In genomic region chr9:117902239-117902939, GRCm38 (mm10) we compare ENCODE assay signal across 9 mouse cellular contexts.
DNase-seq lines count a peak whose midpoint lies in the region; TF ChIP-seq lines count a peak whose summit lies in the region.
"Had no signal": no experiment of that assay in that cellular context is flagged by ENCODE, and none has a peak within 500 bp of the region (broad histone marks: within the 10 kb centered on the region; RNA-seq: fewer than 3 reads in every experiment).

No protein-coding gene starts in this region.

- 70% methylated on average over 20 of the region's 20 CpGs for WGBS in liver, adult 2 months

- H3K4me3 ChIP-seq in liver, adult 2 months (ENCODE audit: insufficient read depth, low read depth, low read length), result no peak overlapping the region
- H3K4me3 ChIP-seq in brown adipose tissue, adult 24 weeks (ENCODE audit: insufficient read depth, low read depth, low read length), result peak overlapping the region; percentile 23; the same call in 1 of the 2 replicates

- H3K79me2 ChIP-seq in liver, adult 2 months (ENCODE audit: control insufficient read depth, insufficient read depth, low read length), result no peaks in the 10 kb centered on the region

- H3K36me3 ChIP-seq in liver, adult 2 months (ENCODE audit: control insufficient read depth, insufficient read depth, low read length), result no peaks in the 10 kb centered on the region

- DNase-seq in liver, adult 2 months (ENCODE audit: extremely low read depth, low read depth, low spot score), result peak; percentile 3
- no peak for DNase-seq in liver
- DNase-seq in lung, postnatal 25 days (ENCODE audit: low spot score), result peak; percentile 16
- peak; percentile 79 for DNase-seq in thymus, postnatal 0 days (ENCODE audit: low spot score)
- no peak for DNase-seq in frontal cortex, postnatal 36 days (ENCODE audit: low spot score in 2 of 2)
- DNase-seq in adrenal gland, postnatal 10 days, result no peak
- DNase-seq: kidney, adult 11 months had no signal

- no peaks in the 10 kb centered on the region for H3K27me3 ChIP-seq in liver, adult 2 months (ENCODE audit: control insufficient read depth, insufficient read depth, low read length)

- no peak overlapping the region for H3K9ac ChIP-seq in liver, adult 2 months (ENCODE audit: low read depth, low read length)
- H3K9ac ChIP-seq: liver, embryonic 14.5 days had no signal

- no peak for TF ChIP-seq POLR2A in liver, adult 2 months (IDR thresholded peaks at IDR 0.05; ENCODE audit: extremely low read depth, insufficient read depth, low read length)

- H3K27ac ChIP-seq in liver, adult 2 months (replicated peaks; ENCODE audit: insufficient read depth, low read depth, low read length), result no peak overlapping the region
- H3K27ac ChIP-seq in brown adipose tissue, adult 24 weeks (replicated peaks; ENCODE audit: low read depth, low read length), result no peak overlapping the region
- H3K27ac ChIP-seq: liver, embryonic 14.5 days had no signal

- no peaks in the 10 kb centered on the region for H3K4me1 ChIP-seq in liver, adult 2 months (ENCODE audit: control insufficient read depth, insufficient read depth, low read length)
- no peaks in the 10 kb centered on the region for H3K4me1 ChIP-seq in brown adipose tissue, adult 24 weeks (ENCODE audit: control insufficient read depth, insufficient read depth, insufficient read length, low read length)

- no peak for TF ChIP-seq CTCF in liver, adult 2 months (IDR thresholded peaks at IDR 0.05; ENCODE audit: low read depth, low read length)

Comparison
In these comparisons a context has a peak if more than half of its experiments do, and no peak if none do; other contexts are left out.
1. DNase-seq: peak in liver, adult 2 months (single experiment), lung, postnatal 25 days (single experiment) and thymus, postnatal 0 days (single experiment); none in liver (single experiment), frontal cortex, postnatal 36 days (0 of 2) and adrenal gland, postnatal 10 days (single experiment).